Mouse (Mus musculus): ENCODE data around the gene Aox2.

Gene Aox2

DNA sequence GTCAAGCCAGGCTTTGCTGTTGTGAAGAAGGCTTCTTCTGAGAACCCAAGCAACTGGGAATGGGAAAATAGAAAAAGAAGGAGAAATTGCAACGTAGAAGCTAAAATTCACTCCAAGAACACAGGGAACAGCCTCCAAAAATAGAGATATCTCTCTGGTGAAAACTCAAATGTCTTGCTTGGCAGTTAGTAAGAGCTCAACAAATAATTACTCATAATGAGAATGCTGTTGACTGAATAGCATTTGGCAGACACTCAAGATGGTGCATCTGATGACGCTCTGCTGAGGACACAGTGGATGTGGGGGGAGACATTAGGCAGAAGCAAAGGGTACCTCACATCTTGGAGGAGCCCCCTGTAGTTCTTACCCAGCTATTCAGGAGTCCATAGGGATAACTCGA, 10.0 kb downstream of the Aox2 start:
- no peak for DNase-seq (ENCODE audit: low read depth, low spot score)

DNA sequence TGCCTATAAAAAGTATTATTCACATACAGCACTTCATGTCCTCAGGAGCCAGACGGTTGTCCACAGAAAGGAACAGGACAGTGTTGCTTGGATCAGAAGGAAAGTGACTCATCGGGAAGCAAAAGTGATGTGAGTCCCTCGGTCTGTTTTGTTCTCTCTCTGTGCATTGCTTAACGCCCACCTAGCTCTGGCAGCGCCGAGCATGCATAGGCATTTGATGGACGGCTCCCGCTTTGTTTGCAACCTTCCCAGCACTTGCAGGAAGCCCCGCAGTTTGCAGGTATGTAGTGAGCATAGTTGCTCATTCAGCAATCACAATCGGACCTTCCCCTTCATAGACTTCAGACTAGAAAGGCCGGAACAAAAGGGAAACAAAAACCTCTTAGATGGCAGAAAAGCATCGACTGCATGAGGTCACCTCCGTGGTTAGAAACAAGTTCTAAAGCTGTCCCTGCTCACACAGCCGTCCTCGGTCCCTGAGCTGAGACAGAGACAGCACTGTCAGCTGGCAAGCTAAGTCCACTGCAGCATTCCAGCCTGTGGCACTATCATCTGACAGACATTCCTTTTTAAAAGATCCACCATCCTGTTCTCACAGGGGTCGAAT, 11.8 kb downstream of the Aox2 start:
- DNase-seq (ENCODE audit: low read depth, low spot score) = no peak

DNA sequence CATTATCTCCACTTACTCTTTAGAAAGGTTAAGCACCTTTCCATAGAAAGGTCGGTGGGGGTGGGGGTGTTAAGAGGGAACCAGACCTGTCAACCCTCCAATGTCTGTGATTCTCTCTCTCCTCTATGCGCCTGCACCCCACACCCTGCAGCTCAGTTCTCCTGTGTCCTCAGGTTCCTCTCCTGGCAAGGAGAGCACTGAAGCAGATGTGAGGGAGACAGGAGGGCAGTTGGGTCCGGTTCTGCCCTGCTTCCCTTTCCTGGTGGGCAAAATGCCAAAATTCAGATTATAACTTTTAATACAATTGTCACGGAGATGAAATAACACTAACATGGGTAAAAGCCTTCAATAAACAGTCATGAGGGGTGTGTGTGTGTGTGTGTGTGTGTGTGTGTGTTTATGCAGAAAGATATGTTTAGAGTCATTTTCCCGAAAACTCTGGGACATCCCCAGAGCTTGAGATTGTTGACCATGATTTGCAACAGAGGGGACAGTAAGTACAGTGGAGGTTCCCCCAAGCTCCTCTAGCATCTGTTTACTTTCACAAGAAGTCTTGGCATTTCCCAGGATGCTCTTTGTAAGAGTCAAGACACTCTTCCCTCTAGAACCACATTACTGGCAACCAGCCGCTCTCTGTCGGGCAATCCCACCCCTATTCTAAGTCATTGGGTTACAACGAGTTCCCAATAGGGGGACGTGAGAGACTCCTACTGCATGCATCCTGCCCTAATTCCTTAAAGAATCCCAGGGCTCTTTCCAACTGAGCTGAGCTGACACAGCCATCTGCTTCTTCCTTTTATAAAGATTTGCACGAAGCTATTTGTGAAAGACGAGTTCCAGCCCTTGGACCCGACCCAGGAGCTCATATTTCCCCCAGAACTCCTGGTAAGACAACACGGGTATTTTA, 13.5 kb downstream of the Aox2 start:
- DNase-seq (ENCODE audit: low read depth, low spot score) = no peak

DNA sequence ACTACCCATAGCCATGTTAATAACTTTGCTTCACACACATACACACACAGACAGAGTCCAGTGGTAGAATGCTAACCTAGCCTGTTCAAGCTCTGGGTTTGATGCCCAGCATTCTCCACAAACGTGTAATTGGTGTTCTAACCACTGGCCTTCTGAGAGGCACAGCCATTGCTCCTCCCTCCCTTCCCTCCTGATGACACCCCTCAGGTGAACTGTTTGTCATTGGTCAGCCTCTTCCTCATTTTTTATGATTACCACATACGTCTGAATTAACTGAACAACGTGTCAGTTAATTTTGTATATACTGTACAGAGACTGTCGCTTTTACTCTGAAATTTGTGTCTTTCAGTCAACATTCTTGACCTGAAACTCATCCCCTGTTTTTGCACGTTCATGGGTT, 16.6 kb downstream of the Aox2 start:
- no peak for DNase-seq (ENCODE audit: low read depth, low spot score)

- DNase-seq (ENCODE audit: low read depth, low spot score) = peak; percentile 47
Observed at GRCm38 (mm10) chr1:58296278-58296677, 18.2 kb downstream of the Aox2 start.

DNA sequence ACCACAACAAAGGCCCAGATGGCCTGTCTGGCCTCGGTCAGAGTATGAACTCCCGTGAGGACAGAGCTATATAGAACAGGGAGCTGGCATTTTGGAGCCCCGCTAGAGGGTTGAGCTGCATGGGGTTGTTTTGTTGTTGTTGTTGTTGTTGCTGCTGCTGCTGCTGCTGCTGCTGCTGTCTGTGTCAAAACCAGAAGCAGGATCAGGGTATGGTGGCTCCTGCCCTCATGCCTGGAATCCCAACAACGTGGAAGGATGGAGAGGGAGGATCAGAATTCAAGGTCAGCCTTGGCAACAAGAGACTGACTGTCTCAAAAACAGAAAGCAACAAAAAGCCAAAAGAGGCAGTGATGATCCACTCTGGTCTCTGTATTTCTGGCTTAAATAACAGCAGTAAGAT, 18.7 kb downstream of the Aox2 start:
- DNase-seq (ENCODE audit: low read depth, low spot score) = no peak

GRCm38 (mm10) chr1:58298347-58298746, 20.2 kb downstream of the Aox2 start:
- no peak for DNase-seq (ENCODE audit: low read depth, low spot score)

- DNase-seq (ENCODE audit: low read depth, low spot score) = no peak
Observed at GRCm38 (mm10) chr1:58301073-58301472, 22.9 kb downstream of the Aox2 start.

DNA sequence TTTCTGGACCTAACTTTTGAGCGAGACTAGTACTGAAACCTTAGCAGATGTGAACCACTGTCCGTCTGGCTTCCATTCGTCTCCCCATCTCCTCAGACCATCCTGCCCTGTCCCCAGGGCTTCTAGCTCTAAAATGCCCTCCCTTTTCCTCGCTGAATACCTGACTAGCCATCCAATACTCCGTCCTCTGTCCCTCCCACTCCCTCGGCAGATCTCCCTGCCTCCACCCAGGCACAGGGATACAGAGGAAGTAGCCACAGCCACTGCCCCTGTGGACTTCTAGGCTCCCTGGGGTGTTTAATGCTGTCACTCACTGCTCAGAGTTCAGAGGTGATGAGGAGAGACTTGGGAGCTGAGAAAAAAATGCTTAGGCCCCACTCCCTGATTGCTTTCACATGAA, 23.9 kb downstream of the Aox2 start:
- DNase-seq (ENCODE audit: low read depth, low spot score) = no peak

DNA sequence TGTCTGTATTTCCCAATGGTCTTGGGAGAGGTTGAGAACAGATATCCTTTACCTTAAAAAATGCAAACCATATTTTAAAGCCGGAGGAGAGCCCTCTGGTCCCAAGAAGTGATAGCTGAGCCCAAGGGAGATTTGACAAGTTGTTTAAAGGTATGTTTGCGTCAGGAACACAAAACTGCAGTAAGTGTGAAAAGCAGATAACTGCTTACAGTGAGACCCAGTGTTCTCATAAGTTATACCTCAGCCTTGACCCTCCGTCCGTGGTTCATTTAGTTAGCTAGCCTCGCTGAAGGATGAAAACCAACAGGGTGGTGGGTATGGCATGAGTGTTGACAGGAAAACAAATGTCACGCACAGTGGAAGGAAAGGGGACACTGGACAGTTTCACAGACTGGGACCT, 24.9 kb downstream of the Aox2 start:
- no peak for DNase-seq (ENCODE audit: low read depth, low spot score)

- no peak for DNase-seq (ENCODE audit: low read depth, low spot score)
Observed at GRCm38 (mm10) chr1:58303726-58304125, 25.6 kb downstream of the Aox2 start.

GRCm38 (mm10) chr1:58304296-58304695, 26.2 kb downstream of the Aox2 start:
- DNase-seq (ENCODE audit: low read depth, low spot score) = no peak

GRCm38 (mm10) chr1:58307181-58307580, 29.1 kb downstream of the Aox2 start:
- DNase-seq (ENCODE audit: low read depth, low spot score) = no peak

DNA sequence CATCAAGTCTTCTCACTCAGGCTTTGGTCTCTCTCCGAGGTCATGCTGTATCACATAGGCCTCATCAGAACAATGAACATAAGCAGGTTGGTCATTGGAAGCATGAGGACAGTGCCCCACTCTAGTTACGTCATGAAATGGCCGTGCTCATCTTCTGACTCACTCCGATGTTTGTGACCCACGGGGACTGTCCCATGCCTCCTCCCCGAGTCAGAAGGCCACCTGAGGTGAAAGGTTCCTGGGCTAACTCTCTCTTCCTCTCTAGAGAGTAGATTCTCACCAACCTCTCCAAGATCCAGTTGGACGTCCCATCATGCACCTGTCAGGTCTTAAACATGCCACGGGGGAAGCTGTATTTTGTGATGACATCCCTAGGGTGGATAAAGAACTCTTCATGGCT, 30.5 kb downstream of the Aox2 start:
- DNase-seq (ENCODE audit: low read depth, low spot score) = no peak

GRCm38 (mm10) chr1:58309853-58310252, 31.7 kb downstream of the Aox2 start:
- no peak for DNase-seq (ENCODE audit: low read depth, low spot score)

DNA sequence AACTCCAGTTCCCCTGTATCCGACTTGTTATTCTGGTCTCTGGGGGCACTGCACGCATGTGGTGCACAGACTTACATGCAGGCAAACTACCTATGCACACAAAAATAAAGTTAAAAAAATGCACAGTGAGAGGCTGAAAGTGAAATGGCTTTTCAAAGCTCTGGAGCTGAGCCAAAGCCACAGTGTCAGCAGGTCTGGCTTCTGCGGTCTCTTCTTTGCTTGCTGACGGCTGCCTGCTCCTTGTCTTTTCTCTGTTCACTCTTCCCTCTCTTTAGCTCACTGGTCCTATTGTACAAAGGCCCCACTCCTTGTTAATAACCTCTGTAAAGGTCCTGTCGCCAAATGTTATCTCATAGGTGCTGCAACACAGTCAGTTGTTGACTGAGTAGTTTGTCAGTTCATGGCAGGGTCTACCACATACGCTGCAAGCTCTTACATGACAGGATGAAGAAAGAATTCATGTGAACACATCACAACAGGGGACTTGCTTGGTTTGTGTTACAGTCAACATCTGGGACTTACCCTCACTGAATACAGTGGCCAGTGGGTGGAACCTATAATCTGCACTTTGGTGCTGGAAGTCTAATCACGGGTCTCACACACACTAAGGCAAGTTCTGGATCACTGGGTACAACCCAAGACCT, 33.2 kb downstream of the Aox2 start:
- no peak for DNase-seq (ENCODE audit: low read depth, low spot score)

GRCm38 (mm10) chr1:58313173-58313572, 35.0 kb downstream of the Aox2 start:
- no peak for DNase-seq (ENCODE audit: low read depth, low spot score)

DNA sequence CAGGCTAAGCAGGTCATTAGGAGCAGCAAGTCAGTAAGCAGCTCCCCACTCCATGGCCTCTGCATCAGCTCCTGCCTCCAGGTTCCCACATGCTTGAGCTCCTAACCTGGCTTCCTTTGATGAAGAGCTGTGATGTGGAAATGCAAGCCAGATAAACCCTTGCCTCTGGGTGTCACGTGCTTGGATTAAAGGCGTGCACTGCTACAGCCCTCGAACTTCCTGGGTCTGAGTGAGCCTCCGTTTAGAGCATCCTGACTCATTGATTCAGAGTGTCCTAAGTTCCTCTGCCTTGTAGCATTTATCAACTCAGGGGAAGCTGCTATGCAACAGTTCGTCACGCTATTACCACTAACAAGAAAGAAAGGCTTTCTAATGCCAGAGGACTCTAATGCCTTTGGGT, 37.4 kb downstream of the Aox2 start:
- DNase-seq (ENCODE audit: low read depth, low spot score) = no peak

GRCm38 (mm10) chr1:58333222-58333621, 55.1 kb downstream of the Aox2 start:
- DNase-seq (ENCODE audit: low read depth, low spot score) = no peak

GRCm38 (mm10) chr1:58339901-58340300, 61.8 kb downstream of the Aox2 start:
- DNase-seq (ENCODE audit: low read depth, low spot score) = no peak

- no peak for DNase-seq (ENCODE audit: low read depth, low spot score)
Observed at GRCm38 (mm10) chr1:58341576-58341975, 63.5 kb downstream of the Aox2 start.

GRCm38 (mm10) chr1:58343861-58344260, 65.7 kb downstream of the Aox2 start:
- no peak for DNase-seq (ENCODE audit: low read depth, low spot score)

DNA sequence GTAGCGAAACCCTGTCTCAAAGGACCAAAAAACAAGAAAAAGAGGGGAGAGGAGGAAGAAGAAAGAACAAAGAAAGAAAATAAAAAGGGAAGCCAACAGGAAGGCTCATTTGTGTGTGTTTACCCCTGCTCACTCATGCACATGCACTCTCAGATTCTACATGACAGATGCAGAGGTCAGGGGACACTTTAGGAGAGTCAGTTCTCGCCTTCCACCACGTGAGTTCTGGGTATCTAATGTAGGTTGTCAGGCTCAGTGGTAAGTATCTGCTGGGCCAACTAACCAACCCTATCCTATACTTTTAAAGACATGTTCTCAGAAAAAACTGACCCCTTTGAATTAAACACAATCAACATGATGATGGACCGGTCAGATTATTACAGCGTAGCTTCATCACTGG, 66.4 kb downstream of the Aox2 start:
- no peak for DNase-seq (ENCODE audit: low read depth, low spot score)

Measured in WW6 (cell line).